Mouse (Mus musculus): Measurements from ENCODE around the gene Kif13a.

Gene Kif13a

DNA sequence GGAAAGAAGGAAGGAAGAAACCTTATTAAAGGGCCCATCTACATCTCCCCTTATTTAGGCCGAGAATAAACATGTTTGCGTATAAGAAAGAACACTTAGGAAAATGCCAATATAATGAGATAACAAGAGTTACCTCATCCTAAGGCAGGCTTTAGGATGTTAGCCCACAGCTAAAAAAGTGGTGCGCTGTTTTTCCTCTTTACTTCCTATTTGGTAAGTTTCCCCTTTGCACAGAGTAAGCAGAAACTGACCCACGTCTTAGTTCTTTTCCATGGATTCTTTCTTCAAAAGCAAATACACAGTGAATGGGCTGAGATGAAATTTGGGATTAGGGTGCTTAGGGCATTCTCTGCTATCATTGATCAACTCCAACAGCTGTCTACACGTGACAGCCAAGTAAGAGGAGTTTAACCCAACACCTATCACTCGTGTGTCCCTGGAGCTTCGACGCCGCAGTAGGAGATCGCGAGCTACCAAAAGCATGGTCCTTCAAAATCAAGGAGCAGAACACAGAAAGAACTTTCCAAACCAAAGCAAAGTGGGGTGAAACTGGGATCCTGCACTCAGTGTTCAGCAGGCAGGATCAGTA, 194.4 kb downstream of the Kif13a start:
- DNase-seq (ENCODE audit: low read depth, low spot score) = no peak

DNA sequence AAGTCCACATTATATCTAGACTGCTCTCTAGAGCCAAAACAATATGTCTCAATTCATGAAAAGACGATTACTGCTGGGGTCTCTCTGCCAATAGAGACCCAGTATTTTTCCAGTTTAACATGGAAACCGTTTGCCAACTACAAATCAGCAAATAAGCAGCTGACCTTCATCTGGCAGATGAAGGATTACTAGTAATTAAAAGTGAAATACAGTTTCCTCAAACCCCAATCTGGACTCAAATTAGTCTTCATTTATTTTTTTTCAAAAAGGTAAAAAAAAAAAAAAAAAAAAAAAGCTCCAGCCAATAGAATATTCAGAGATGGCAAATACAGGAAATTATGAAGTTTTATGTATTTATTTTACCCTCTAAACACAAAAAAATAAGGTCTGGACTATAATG, 199.7 kb downstream of the Kif13a start:
- DNase-seq (ENCODE audit: low read depth, low spot score) = no peak

DNA sequence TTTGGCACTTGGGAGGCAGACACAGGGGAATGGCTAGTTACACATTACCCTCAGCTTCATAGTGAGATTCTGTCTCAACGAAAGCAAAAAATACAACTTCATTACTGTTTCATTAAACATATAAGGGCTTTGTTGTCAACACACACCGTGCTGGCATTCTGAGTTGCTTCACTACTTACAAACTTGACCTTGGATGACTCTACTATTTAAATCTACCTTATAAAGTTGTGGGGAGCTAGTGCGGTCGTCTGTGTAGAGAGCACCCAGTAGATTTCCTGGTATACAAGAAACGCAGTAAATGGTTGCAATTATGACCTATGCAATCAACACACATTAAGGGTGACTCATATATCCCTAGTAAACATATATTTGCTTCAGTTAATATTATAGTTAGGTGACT, 201.3 kb downstream of the Kif13a start:
- no peak for DNase-seq (ENCODE audit: low read depth, low spot score)

- DNase-seq (ENCODE audit: low read depth, low spot score) = peak; percentile 100
Observed at GRCm38 (mm10) chr13:46727837-46728268, 201.8 kb downstream of the Kif13a start, which contains the start of gene Nup153. TSS of gene Nup153 (minus strand) at chr13:46727940.

DNA sequence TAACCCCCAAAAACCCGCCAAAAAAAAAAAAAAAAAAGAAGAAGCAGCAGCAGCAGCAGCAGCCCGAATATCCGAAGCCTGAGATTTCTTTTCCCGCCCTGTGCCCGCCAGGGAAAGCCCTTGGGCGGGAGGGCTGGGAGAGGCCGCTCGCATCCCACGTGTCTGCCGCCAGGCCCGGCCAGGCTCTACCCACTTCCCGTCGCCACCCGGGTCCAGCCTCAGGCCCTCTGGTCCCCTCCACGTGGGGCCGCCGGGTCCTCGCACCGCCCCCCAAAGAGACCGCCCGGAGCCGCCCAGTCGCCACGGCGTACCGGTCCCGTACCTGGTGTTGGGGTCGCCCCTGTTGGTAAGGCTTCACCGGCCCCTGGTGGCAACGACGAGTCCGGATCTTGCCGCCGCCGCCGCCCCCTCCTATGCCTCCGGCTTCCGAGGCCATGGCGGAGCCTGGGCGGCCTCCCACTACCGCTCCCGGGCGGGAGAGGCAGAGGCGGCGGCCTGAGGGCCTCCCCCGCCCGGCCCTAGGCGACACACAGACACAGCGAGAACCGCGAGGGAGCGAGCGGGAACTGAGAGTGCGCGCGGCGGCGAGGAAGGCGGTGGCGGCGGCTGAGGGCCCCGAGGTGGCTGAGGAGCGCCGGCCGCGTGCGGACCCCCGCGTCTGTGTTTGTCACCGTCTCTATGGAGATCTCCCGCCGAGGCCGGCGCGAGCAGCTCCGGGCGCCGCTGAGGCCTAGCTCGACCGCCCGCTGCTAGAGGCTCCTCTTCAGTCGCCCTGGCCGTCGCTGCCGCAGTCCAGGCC, 202.4 kb downstream of the Kif13a start:
- DNase-seq (ENCODE audit: low read depth, low spot score) = peak; percentile 73

DNA sequence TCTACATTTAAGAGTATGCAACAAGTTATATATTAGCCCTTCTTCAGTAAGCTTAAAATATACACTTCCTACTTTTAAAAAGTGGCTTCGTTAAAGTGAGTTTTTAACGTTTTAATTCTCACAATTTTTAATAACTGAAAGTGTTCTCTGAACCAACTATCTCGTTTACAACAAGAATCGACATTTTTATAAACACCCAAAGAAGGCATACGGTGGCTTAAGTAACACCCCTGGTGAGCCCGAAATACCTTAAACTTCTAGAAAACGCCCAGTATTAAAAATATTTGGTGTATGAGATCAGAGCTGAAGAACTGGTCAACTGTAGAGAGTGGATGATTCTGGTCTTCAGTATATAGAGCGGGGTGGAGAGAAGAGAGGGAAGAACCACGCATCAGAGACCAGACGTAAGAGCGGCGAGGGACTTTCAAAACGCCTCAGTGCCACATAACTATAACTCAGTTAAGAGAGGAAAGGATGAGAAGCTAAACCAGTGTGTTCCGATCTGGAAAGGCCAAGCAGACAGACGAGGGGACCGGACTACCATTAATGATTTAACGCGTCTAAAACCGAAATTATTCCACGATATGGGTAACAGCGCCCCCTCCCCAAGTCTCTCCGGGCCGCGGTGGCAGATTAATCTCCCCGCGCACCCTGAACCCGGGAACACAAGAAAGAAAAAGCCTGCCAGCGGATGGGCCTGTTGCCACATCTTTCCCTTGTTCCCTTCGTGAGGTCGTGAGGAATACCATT, 203.2 kb downstream of the Kif13a start:
- peak; percentile 27 for DNase-seq (ENCODE audit: low read depth, low spot score)

- peak; percentile 23 for DNase-seq (ENCODE audit: low read depth, low spot score)
Observed at GRCm38 (mm10) chr13:46725227-46725626, 204.4 kb downstream of the Kif13a start.

DNA sequence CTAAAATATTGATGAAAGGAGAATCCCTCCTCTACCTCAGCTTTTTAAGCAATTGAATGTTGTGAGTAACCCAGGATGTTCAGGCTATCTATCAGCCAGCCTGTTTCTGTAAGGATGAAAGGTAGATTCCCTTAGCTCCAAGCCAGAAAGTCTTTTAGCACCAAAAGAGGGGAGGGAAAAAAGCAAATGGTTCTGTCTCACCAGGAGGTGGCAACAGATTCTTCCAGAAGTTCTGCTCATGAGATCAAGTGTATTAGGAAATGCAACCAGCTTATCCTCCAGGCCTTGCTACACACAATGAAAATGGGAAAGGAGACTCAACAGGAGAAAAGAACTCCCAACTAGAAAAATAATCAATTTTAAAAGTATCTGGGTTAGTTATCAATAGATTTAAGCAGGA, 205.3 kb downstream of the Kif13a start:
- DNase-seq (ENCODE audit: low read depth, low spot score) = no peak

- DNase-seq (ENCODE audit: low read depth, low spot score) = no peak
Observed at GRCm38 (mm10) chr13:46721009-46721408, 208.7 kb downstream of the Kif13a start.

DNA sequence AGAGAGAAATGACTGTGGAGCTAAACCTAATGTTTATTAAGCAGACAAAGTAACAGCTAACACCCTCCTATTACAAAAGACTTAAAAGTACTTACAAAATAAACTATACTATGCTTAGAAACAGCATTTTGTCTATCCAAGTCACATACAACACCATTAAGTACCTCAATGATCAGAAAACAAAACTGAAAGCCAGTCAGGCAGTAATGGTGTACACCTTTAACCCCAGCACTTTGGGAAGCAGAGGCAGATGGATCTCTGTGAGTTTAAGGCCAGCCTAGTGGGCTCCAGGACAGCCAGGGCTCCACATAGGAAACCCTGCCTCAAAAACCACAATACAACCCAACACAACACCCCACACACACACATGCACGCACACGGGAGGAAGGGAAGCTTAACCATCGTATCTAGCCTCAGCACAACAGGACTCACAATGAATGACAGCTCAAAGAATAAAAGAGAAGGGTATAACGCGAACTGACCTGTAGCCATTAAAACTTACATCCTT, 210.7 kb downstream of the Kif13a start:
- DNase-seq (ENCODE audit: low read depth, low spot score) = no peak

DNA sequence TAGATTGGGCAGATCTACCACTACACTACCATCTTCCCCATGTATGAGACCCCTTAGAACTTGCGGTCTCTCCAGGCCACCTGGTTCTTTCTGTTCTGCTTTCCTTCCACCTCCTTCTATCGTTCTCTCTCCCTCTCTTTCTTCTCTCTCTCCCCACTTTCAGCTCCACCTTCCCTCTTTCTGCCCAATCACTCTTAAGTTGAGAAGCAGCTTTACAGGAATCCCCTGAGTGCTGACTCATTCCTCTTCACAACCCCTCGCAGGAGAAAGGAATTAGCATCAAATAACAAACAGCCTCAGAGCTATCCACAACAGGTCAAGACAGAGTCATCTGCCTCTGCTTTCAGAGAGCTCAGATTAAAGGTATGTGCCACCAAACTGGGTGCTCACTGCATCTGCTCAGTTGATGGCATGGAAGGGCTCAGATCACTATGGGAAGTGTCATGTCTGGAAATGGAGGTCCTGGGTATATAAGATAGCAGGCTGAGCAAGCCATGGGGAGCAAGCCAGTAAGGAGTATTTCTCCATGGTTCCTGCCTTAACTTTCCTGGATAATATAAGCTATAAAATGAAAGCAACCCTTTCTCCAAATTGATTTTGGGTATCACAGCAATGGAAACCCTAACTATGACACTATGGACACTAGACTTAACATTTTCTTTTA, 213.6 kb downstream of the Kif13a start:
- DNase-seq (ENCODE audit: low read depth, low spot score) = no peak

GRCm38 (mm10) chr13:46713486-46713885, 216.2 kb downstream of the Kif13a start:
- no peak for DNase-seq (ENCODE audit: low read depth, low spot score)

- DNase-seq (ENCODE audit: low read depth, low spot score) = no peak
Observed at GRCm38 (mm10) chr13:46703138-46703537, 226.5 kb downstream of the Kif13a start.

- no peak for DNase-seq (ENCODE audit: low read depth, low spot score)
Observed at GRCm38 (mm10) chr13:46701486-46701885, 228.2 kb downstream of the Kif13a start.

- DNase-seq (ENCODE audit: low read depth, low spot score) = no peak
Observed at GRCm38 (mm10) chr13:46699372-46699771, 230.3 kb downstream of the Kif13a start.

Measured in mesoderm, embryonic 11.5 days (tissue).